Mouse (Mus musculus): Measurements from ENCODE around the gene Cap2. TPM values are rescaled to one million over a fixed set of nuclear protein-coding genes. Genes with fewer than 3 reads are reported as not detected.

Gene Cap2
- polyA plus RNA-seq, 1 experiment from 2014 or later = 3.5 TPM

GRCm38 (mm10) chr13:46620964-46621757, 119.5 kb downstream of the Cap2 start:
- Histone ChIP-seq H3K4me2 (no peak overlapping the region), H3K27me3 (replicated peaks; ENCODE audit: control insufficient read depth, insufficient read depth, low read length) (no peaks in the 10 kb centered on the region), H3K36me3 (ENCODE audit: control insufficient read depth, insufficient read depth, low read length) (peaks cover 3% of the 10 kb centered on the region; the same call in 1 of the 2 replicates), H3K4me1 (replicated peaks; ENCODE audit: control insufficient read depth, insufficient read depth, low read length) (no peaks in the 10 kb centered on the region; the same call in 1 of the 2 replicates), H3K4me3 (ENCODE audit: low read depth, low read length) (no peak overlapping the region), H3K9me3 (ENCODE audit: control insufficient read depth, low read length) (no peaks in the 10 kb centered on the region), H3K27ac (ENCODE audit: low read depth, low read length) (no peak overlapping the region), H3K9ac (ENCODE audit: low read depth, low read length) (no peak overlapping the region)
- whole genome bisulfite sequencing = 82% methylated on average over 7 of the region's 7 CpGs
- ATAC-seq (replicated peaks; ENCODE audit: low FRiP score) (no peak), DNase-seq (ENCODE audit: low spot score) (no peak)

GRCm38 (mm10) chr13:46626608-46627007, 125.0 kb downstream of the Cap2 start:
- DNase-seq (ENCODE audit: low spot score) (no peak), ATAC-seq (replicated peaks; ENCODE audit: low FRiP score) (no peak)
- Histone ChIP-seq H3K4me2 (no peak overlapping the region), H3K27ac (ENCODE audit: low read depth, low read length) (no peak overlapping the region), H3K4me3 (ENCODE audit: low read depth, low read length) (no peak overlapping the region), H3K4me1 (replicated peaks; ENCODE audit: control insufficient read depth, insufficient read depth, low read length) (no peaks in the 10 kb centered on the region), H3K27me3 (replicated peaks; ENCODE audit: control insufficient read depth, insufficient read depth, low read length) (no peaks in the 10 kb centered on the region), H3K36me3 (ENCODE audit: control insufficient read depth, insufficient read depth, low read length) (peaks cover 3% of the 10 kb centered on the region; the same call in 1 of the 2 replicates), H3K9ac (ENCODE audit: low read depth, low read length) (no peak overlapping the region), H3K9me3 (ENCODE audit: control insufficient read depth, low read length) (no peaks in the 10 kb centered on the region)
- WGBS = 86% methylated on average over 9 of the region's 9 CpGs

GRCm38 (mm10) chr13:46627841-46628240, 126.2 kb downstream of the Cap2 start:
- WGBS = 83% methylated on average over 10 of the region's 10 CpGs
- no peak for DNase-seq (ENCODE audit: low spot score)
- Histone ChIP-seq H3K4me3 (ENCODE audit: low read depth, low read length) (no peak overlapping the region), H3K9ac (ENCODE audit: low read depth, low read length) (no peak overlapping the region), H3K9me3 (ENCODE audit: control insufficient read depth, low read length) (no peaks in the 10 kb centered on the region), H3K27ac (ENCODE audit: low read depth, low read length) (no peak overlapping the region), H3K4me1 (replicated peaks; ENCODE audit: control insufficient read depth, insufficient read depth, low read length) (no peaks in the 10 kb centered on the region), H3K4me2 (no peak overlapping the region), H3K27me3 (replicated peaks; ENCODE audit: control insufficient read depth, insufficient read depth, low read length) (no peaks in the 10 kb centered on the region), H3K36me3 (ENCODE audit: control insufficient read depth, insufficient read depth, low read length) (peaks cover 3% of the 10 kb centered on the region; the same call in 1 of the 2 replicates)
- ATAC-seq (replicated peaks; ENCODE audit: low FRiP score) = no peak

GRCm38 (mm10) chr13:46629391-46629790, 127.7 kb downstream of the Cap2 start:
- 77% methylated on average over 6 of the region's 6 CpGs for WGBS
- no peak for ATAC-seq (replicated peaks; ENCODE audit: low FRiP score)

GRCm38 (mm10) chr13:46632796-46633195, 131.1 kb downstream of the Cap2 start:
- DNase-seq (ENCODE audit: low spot score) = no peak
- Histone ChIP-seq H3K27ac (ENCODE audit: low read depth, low read length) (no peak overlapping the region), H3K4me2 (no peak overlapping the region), H3K27me3 (replicated peaks; ENCODE audit: control insufficient read depth, insufficient read depth, low read length) (no peaks in the 10 kb centered on the region), H3K36me3 (ENCODE audit: control insufficient read depth, insufficient read depth, low read length) (no peaks in the 10 kb centered on the region), H3K4me3 (ENCODE audit: low read depth, low read length) (no peak overlapping the region), H3K9ac (ENCODE audit: low read depth, low read length) (no peak overlapping the region), H3K4me1 (replicated peaks; ENCODE audit: control insufficient read depth, insufficient read depth, low read length) (peaks cover 5% of the 10 kb centered on the region), H3K9me3 (ENCODE audit: control insufficient read depth, low read length) (no peaks in the 10 kb centered on the region)
- ATAC-seq (replicated peaks; ENCODE audit: low FRiP score) = no peak
- WGBS = 52% methylated on average over 4 of the region's 4 CpGs

More at GRCm38 (mm10) chr13:46629391-46629790, 127.7 kb downstream of the Cap2 start:
- no peak overlapping the region for H3K9ac ChIP-seq (ENCODE audit: low read depth, low read length)
- H3K4me3 ChIP-seq (ENCODE audit: low read depth, low read length) = no peak overlapping the region
- H3K4me2 ChIP-seq = no peak overlapping the region
- H3K27me3 ChIP-seq (replicated peaks; ENCODE audit: control insufficient read depth, insufficient read depth, low read length) = no peaks in the 10 kb centered on the region
- no peak overlapping the region for H3K27ac ChIP-seq (ENCODE audit: low read depth, low read length)
- peaks cover 5% of the 10 kb centered on the region for H3K4me1 ChIP-seq (replicated peaks; ENCODE audit: control insufficient read depth, insufficient read depth, low read length)
- no peak for DNase-seq (ENCODE audit: low spot score)
- no peaks in the 10 kb centered on the region for H3K9me3 ChIP-seq (ENCODE audit: control insufficient read depth, low read length)
- no peaks in the 10 kb centered on the region for H3K36me3 ChIP-seq (ENCODE audit: control insufficient read depth, insufficient read depth, low read length)

GRCm38 (mm10) chr13:46633320-46634132, 131.9 kb downstream of the Cap2 start:
- H3K36me3 ChIP-seq (ENCODE audit: control insufficient read depth, insufficient read depth, low read length) = no peaks in the 10 kb centered on the region
- WGBS = 57% methylated on average over 18 of the region's 18 CpGs
- H3K4me2 ChIP-seq = no peak overlapping the region; the same call in 1 of the 2 replicates
- DNase-seq (ENCODE audit: low spot score) (no peak), ATAC-seq (replicated peaks; ENCODE audit: low FRiP score) (no peak)
- H3K9me3 ChIP-seq (ENCODE audit: control insufficient read depth, low read length) = no peaks in the 10 kb centered on the region
- H3K4me3 ChIP-seq (ENCODE audit: low read depth, low read length) = no peak overlapping the region
- no peak overlapping the region for H3K9ac ChIP-seq (ENCODE audit: low read depth, low read length)
- H3K27ac ChIP-seq (ENCODE audit: low read depth, low read length) = no peak overlapping the region
- H3K4me1 ChIP-seq (replicated peaks; ENCODE audit: control insufficient read depth, insufficient read depth, low read length) = peaks cover 5% of the 10 kb centered on the region
- H3K27me3 ChIP-seq (replicated peaks; ENCODE audit: control insufficient read depth, insufficient read depth, low read length) = no peaks in the 10 kb centered on the region

GRCm38 (mm10) chr13:46634133-46634488, 132.5 kb downstream of the Cap2 start:
- DNase-seq (ENCODE audit: low spot score) = no peak

GRCm38 (mm10) chr13:46640608-46641468, 139.2 kb downstream of the Cap2 start:
- no peak for ATAC-seq (replicated peaks; ENCODE audit: low FRiP score)
- DNase-seq (ENCODE audit: low spot score) = no peak
- H3K36me3 ChIP-seq (ENCODE audit: control insufficient read depth, insufficient read depth, low read length) = 0 out of 2 replicates have a peak, but pooled peaks cover 2% of the 10 kb centered on the region
- H3K4me3 ChIP-seq (ENCODE audit: low read depth, low read length) = no peak overlapping the region
- WGBS = 89% methylated on average over 10 of the region's 10 CpGs
- H3K4me2 ChIP-seq = no peak overlapping the region
- peaks cover 6% of the 10 kb centered on the region; the same call in 1 of the 2 replicates for H3K9me3 ChIP-seq (ENCODE audit: control insufficient read depth, low read length)
- H3K4me1 ChIP-seq (replicated peaks; ENCODE audit: control insufficient read depth, insufficient read depth, low read length) = no peaks in the 10 kb centered on the region
- no peak overlapping the region for H3K9ac ChIP-seq (ENCODE audit: low read depth, low read length)
- no peaks in the 10 kb centered on the region for H3K27me3 ChIP-seq (replicated peaks; ENCODE audit: control insufficient read depth, insufficient read depth, low read length)
- no peak overlapping the region for H3K27ac ChIP-seq (ENCODE audit: low read depth, low read length)

More at GRCm38 (mm10) chr13:46634133-46634488, 132.5 kb downstream of the Cap2 start:
- Histone ChIP-seq H3K4me3 (ENCODE audit: low read depth, low read length) (no peak overlapping the region), H3K4me2 (no peak overlapping the region; the same call in 1 of the 2 replicates), H3K36me3 (ENCODE audit: control insufficient read depth, insufficient read depth, low read length) (no peaks in the 10 kb centered on the region), H3K27ac (ENCODE audit: low read depth, low read length) (no peak overlapping the region), H3K9me3 (ENCODE audit: control insufficient read depth, low read length) (no peaks in the 10 kb centered on the region), H3K9ac (ENCODE audit: low read depth, low read length) (no peak overlapping the region), H3K4me1 (replicated peaks; ENCODE audit: control insufficient read depth, insufficient read depth, low read length) (peaks cover 5% of the 10 kb centered on the region), H3K27me3 (replicated peaks; ENCODE audit: control insufficient read depth, insufficient read depth, low read length) (no peaks in the 10 kb centered on the region)
- 38% methylated on average over 6 of the region's 6 CpGs for WGBS
- no peak for ATAC-seq (replicated peaks; ENCODE audit: low FRiP score)
